Mouse (Mus musculus) erythroblast, embryonic 14.5 days (primary cell): Measurements from ENCODE around the gene Lamp1.

Experiments used
- GATA1 ChIP-seq: IDR thresholded peaks from 2 replicates; pipeline ENCODE4 v1.6.1; 2012; ENCODE audit warnings: low read length, inconsistent platforms, mixed read lengths
- TAL1 ChIP-seq: IDR thresholded peaks from 3 replicates; pipeline ENCODE4 v1.6.1; 2012; ENCODE audit warnings: low read length, inconsistent platforms, mixed read lengths

DNA sequence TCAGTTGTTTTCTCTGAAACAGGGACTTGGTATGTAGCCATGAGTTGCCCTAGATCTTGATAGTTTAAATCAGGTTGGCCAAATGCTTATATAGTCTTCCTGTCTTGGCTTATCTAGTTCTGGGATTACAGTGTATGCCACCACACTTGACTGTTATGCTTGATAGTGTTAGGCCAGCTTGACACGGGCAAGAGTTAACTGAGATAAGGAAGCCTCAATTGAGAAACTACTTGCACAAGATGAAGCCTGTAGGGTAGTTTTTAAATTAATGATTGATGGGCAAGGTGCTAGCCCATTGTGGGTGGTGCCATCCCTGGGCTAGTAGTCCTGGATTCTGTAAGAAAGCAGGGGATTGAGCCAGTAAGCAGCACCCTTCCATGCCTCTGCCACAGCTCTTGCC, 4.6 kb downstream of the Lamp1 start:
- TF ChIP-seq GATA1 = peak; percentile 52
- TF ChIP-seq TAL1 = 0 out of 3 replicates have a peak, but pooled peaks have one; percentile 29
